Mouse (Mus musculus): ENCODE data around the gene Pdhx.

GRCm38 (mm10) chr2:102975358-102975945, 97.9 kb downstream of the Pdhx start:
- TF ChIP-seq HCFC1 (IDR thresholded peaks at IDR 0.05; ENCODE audit: borderline replicate concordance, insufficient read depth, low read length), result no peak
- TF ChIP-seq MAFK (IDR thresholded peaks at IDR 0.05; ENCODE audit: insufficient read depth, low read depth, low read length), result no peak

Data from ES-E14 (cell line).